ENCODE assay signal across 16 mouse cellular contexts in the genomic region with DNA sequence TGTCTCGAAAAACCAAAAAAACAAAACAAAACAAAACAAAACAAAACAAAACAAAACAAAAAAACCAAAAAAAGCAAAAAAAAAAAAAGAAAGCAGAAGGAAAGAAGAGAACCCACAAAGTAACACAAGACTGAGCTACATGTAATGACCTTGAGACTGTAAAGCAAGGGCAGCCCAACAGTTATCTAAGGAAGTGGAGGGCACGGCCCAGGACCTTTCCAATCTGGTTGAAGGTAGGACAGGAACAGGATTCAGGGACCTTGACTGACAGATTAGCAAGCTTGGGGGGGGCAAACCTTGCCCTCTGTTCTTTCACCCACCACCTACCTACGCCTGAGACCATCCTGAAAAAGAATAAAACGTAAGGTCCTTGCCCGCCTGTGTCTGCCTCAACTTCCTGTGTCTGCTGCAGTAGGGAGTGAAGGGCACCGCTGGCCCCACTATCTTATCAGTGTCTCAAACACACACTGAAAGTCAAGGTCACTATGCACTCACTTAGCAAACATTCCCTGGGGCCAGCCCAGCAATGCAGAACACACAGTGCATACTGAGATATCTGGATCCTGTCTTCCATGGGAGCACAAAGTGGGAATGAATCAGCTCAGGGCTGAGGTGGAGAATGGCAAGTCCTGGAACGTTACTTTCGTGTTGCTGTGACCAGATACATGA. TPM values are rescaled to one million over a fixed set of nuclear protein-coding genes. Genes with fewer than 3 reads are reported as not detected.
DNase-seq lines count a peak whose midpoint lies in the region; ATAC-seq and TF ChIP-seq lines count a peak whose summit lies in the region.
"Had no signal": no experiment of that assay in that cellular context is flagged by ENCODE, and none has a peak within 500 bp of the region (broad histone marks: within the 10 kb centered on the region; RNA-seq: fewer than 3 reads in every experiment).

No protein-coding gene starts in this region.

- TF ChIP-seq CTCF in intestine, postnatal 0 days (IDR thresholded peaks at IDR 0.05; ENCODE audit: low read depth): no peak

- ATAC-seq in intestine, postnatal 0 days: peak; percentile 96
- peak; percentile 88 for ATAC-seq in stomach, embryonic 14.5 days (ENCODE audit: insufficient number of reproducible peaks, insufficient read depth, low FRiP score, low read depth)
- ATAC-seq in activated CD4-positive, CD25-positive, alpha-beta regulatory T cell, adult 4 months: no peak
- ATAC-seq: midbrain, embryonic 16.5 days had no signal

- H3K4me3 ChIP-seq in heart, embryonic 10.5 days: peak overlapping the region; percentile 28
- no peak overlapping the region for H3K4me3 ChIP-seq in intestine, postnatal 0 days (ENCODE audit: low read depth, low read length)
- no peak overlapping the region for H3K4me3 ChIP-seq in stomach, embryonic 14.5 days (ENCODE audit: low read depth, low read length)
- H3K4me3 ChIP-seq: erythroblast, embryonic 14.5 days; kidney, embryonic 15.5 days; lung, embryonic 15.5 days had no signal

- H3K4me1 ChIP-seq in heart, embryonic 10.5 days: peaks cover 17% of the 10 kb centered on the region
- peaks cover 12% of the 10 kb centered on the region; the same call in 1 of the 2 replicates for H3K4me1 ChIP-seq in intestine, postnatal 0 days (replicated peaks; ENCODE audit: control insufficient read depth, insufficient read depth, low read length)
- H3K4me1 ChIP-seq in stomach, embryonic 14.5 days (ENCODE audit: control insufficient read depth, insufficient read depth, low read length): no peaks in the 10 kb centered on the region
- H3K4me1 ChIP-seq: kidney, embryonic 15.5 days; lung, embryonic 15.5 days had no signal

- 25% methylated on average over 8 of the region's 8 CpGs for WGBS in heart, embryonic 10.5 days
- 39% methylated on average over 8 of the region's 8 CpGs for WGBS in intestine, postnatal 0 days
- 57% methylated on average over 8 of the region's 8 CpGs for WGBS in stomach, embryonic 14.5 days

- peak overlapping the region; percentile 88 for H3K27ac ChIP-seq in heart, embryonic 10.5 days
- peak overlapping the region; percentile 83 for H3K27ac ChIP-seq in intestine, postnatal 0 days (ENCODE audit: low read depth, low read length)
- H3K27ac ChIP-seq in stomach, embryonic 14.5 days (ENCODE audit: low read length): no peak overlapping the region
- H3K27ac ChIP-seq: kidney, embryonic 15.5 days; lung, embryonic 15.5 days had no signal

- peak; percentile 89 for DNase-seq in adrenal gland, adult (ENCODE audit: inconsistent age in 2 of 2, low spot score in 1 of 2)
- DNase-seq in adrenal gland, postnatal 4 days (ENCODE audit: low spot score in 2 of 2): no peak
- DNase-seq in heart, embryonic 10.5 days (ENCODE audit: low spot score): peak; percentile 85
- DNase-seq in left cerebral cortex, adult 9 months (ENCODE audit: low spot score in 2 of 2): no peak
- no peak for DNase-seq in retina, postnatal 1 day
- DNase-seq: cerebellum, adult 11-12 months; layer of hippocampus, postnatal 36 days had no signal

- H3K9me3 ChIP-seq in heart, embryonic 10.5 days: no peaks in the 10 kb centered on the region
- no peaks in the 10 kb centered on the region for H3K9me3 ChIP-seq in intestine, postnatal 0 days (ENCODE audit: control insufficient read depth)
- no peaks in the 10 kb centered on the region for H3K9me3 ChIP-seq in stomach, embryonic 14.5 days (ENCODE audit: control insufficient read depth, low read depth, low read length)
- H3K9me3 ChIP-seq: kidney, embryonic 15.5 days; lung, embryonic 15.5 days had no signal

- H3K27me3 ChIP-seq in heart, embryonic 10.5 days (ENCODE audit: insufficient read depth, poor library complexity, severe bottlenecking): 0 out of 2 replicates have a peak, but pooled peaks cover 3% of the 10 kb centered on the region
- no peaks in the 10 kb centered on the region for H3K27me3 ChIP-seq in intestine, postnatal 0 days (replicated peaks; ENCODE audit: control insufficient read depth, insufficient read depth, low read length)
- H3K27me3 ChIP-seq in stomach, embryonic 14.5 days (ENCODE audit: control insufficient read depth, insufficient read depth, low read length): no peaks in the 10 kb centered on the region
- H3K27me3 ChIP-seq: lung, embryonic 15.5 days had no signal

- no peaks in the 10 kb centered on the region for H3K36me3 ChIP-seq in heart, embryonic 10.5 days
- no peaks in the 10 kb centered on the region for H3K36me3 ChIP-seq in intestine, postnatal 0 days (ENCODE audit: control insufficient read depth, insufficient read depth)
- H3K36me3 ChIP-seq in stomach, embryonic 14.5 days (ENCODE audit: control insufficient read depth, insufficient read depth, low read length): no peaks in the 10 kb centered on the region
- H3K36me3 ChIP-seq: kidney, embryonic 15.5 days; lung, embryonic 15.5 days had no signal

- H3K9ac ChIP-seq in intestine, postnatal 0 days (ENCODE audit: low read depth, low read length): no peak overlapping the region
- no peak overlapping the region for H3K9ac ChIP-seq in stomach, embryonic 14.5 days (replicated peaks; ENCODE audit: low read depth, low read length)
- H3K9ac ChIP-seq: kidney, embryonic 15.5 days; lung, embryonic 15.5 days had no signal

- peak overlapping the region; percentile 24; the same call in 1 of the 2 replicates for H3K4me2 ChIP-seq in intestine, postnatal 0 days (replicated peaks; ENCODE audit: low read depth)
- H3K4me2 ChIP-seq in stomach, embryonic 14.5 days (replicated peaks; ENCODE audit: low read depth, low read length): no peak overlapping the region
- H3K4me2 ChIP-seq: kidney, embryonic 15.5 days; lung, embryonic 15.5 days had no signal

RNA-seq across cellular contexts. Expression of gene Atp4a, which starts 5.7 kb away (rescaled TPM):
- total RNA-seq in adrenal gland, postnatal 4 days (2021): 1 to 10 TPM; 2.8 to 3.6 TPM
- polyA plus RNA-seq in heart, embryonic 10.5 days (2016; fragmentation: Nextera tagmentation; extraction: Ambion mirVana): 1.1 and 1.5 TPM in 2 replicates
- 0.35 and 0.80 TPM in 2 replicates for polyA plus RNA-seq in intestine, postnatal 0 days (2015; fragmentation: Nextera tagmentation; extraction: Ambion mirVana)
- polyA plus RNA-seq in stomach, embryonic 14.5 days (2014; fragmentation: Nextera tagmentation; extraction: Ambion mirVana): 1.8 and 2.3 TPM in 2 replicates
- not detected for polyA plus RNA-seq in activated CD4-positive, CD25-positive, alpha-beta regulatory T cell, adult 4 months (2017; shearing (Covaris generic))
- polyA plus RNA-seq: erythroblast, embryonic 14.5 days had no signal

RNA-seq across cellular contexts. Expression of gene 2200002J24Rik, which starts 7.6 kb away (rescaled TPM):
- 1 to 10 TPM; 3.8 to 5.2 TPM for total RNA-seq in adrenal gland, postnatal 4 days (2021)
- 0.48 and 1.1 TPM in 2 replicates for polyA plus RNA-seq in heart, embryonic 10.5 days (2016; fragmentation: Nextera tagmentation; extraction: Ambion mirVana)
- polyA plus RNA-seq in intestine, postnatal 0 days (2015; fragmentation: Nextera tagmentation; extraction: Ambion mirVana): 4.6 and 6.0 TPM in 2 replicates
- 0.91 and 2.0 TPM in 2 replicates for polyA plus RNA-seq in stomach, embryonic 14.5 days (2014; fragmentation: Nextera tagmentation; extraction: Ambion mirVana)
- not detected for polyA plus RNA-seq in activated CD4-positive, CD25-positive, alpha-beta regulatory T cell, adult 4 months (2017; shearing (Covaris generic))
- total RNA-seq: heart, postnatal 36 days; layer of hippocampus, postnatal 36 days had no signal
- polyA plus RNA-seq: erythroblast, embryonic 14.5 days; midbrain, embryonic 16.5 days; neural tube, embryonic 14.5 days had no signal

RNA-seq across cellular contexts. Expression of gene Tmem147, which starts 23.0 kb away (rescaled TPM):
- total RNA-seq in adrenal gland, postnatal 4 days (2021): 100 to 1,000 TPM; 170 to 181 TPM
- 183 and 189 TPM in 2 replicates for polyA plus RNA-seq in heart, embryonic 10.5 days (2016; fragmentation: Nextera tagmentation; extraction: Ambion mirVana)
- 158 and 161 TPM in 2 replicates for polyA plus RNA-seq in intestine, postnatal 0 days (2015; fragmentation: Nextera tagmentation; extraction: Ambion mirVana)
- 210 and 215 TPM in 2 replicates for polyA plus RNA-seq in stomach, embryonic 14.5 days (2014; fragmentation: Nextera tagmentation; extraction: Ambion mirVana)
- 10 to 100 TPM; 46.6 to 48.1 TPM for polyA plus RNA-seq in activated CD4-positive, CD25-positive, alpha-beta regulatory T cell, adult 4 months (2017; shearing (Covaris generic))

RNA-seq across cellular contexts. Expression of gene Pmis2, which starts 34.9 kb away (rescaled TPM):
- total RNA-seq in adrenal gland, postnatal 4 days (2021): not detected
- polyA plus RNA-seq in heart, embryonic 10.5 days (2016; fragmentation: Nextera tagmentation; extraction: Ambion mirVana): not detected in 2 replicates
- not detected in 2 replicates for polyA plus RNA-seq in intestine, postnatal 0 days (2015; fragmentation: Nextera tagmentation; extraction: Ambion mirVana)
- not detected in 2 replicates for polyA plus RNA-seq in stomach, embryonic 14.5 days (2014; fragmentation: Nextera tagmentation; extraction: Ambion mirVana)
- not detected for polyA plus RNA-seq in activated CD4-positive, CD25-positive, alpha-beta regulatory T cell, adult 4 months (2017; shearing (Covaris generic))
- total RNA-seq: layer of hippocampus, postnatal 36 days had no signal
- polyA plus RNA-seq: erythroblast, embryonic 14.5 days; kidney, embryonic 15.5 days; lung, embryonic 15.5 days; midbrain, embryonic 16.5 days; neural tube, embryonic 14.5 days had no signal

RNA-seq across cellular contexts. Expression of gene Gapdhs, which starts 37.1 kb away (rescaled TPM):
- not detected for total RNA-seq in adrenal gland, postnatal 4 days (2021)
- 0.23 and 0.48 TPM in 2 replicates for polyA plus RNA-seq in heart, embryonic 10.5 days (2016; fragmentation: Nextera tagmentation; extraction: Ambion mirVana)
- not detected in 2 replicates for polyA plus RNA-seq in intestine, postnatal 0 days (2015; fragmentation: Nextera tagmentation; extraction: Ambion mirVana)
- 0.29 and 0.74 TPM in 2 replicates for polyA plus RNA-seq in stomach, embryonic 14.5 days (2014; fragmentation: Nextera tagmentation; extraction: Ambion mirVana)
- polyA plus RNA-seq in activated CD4-positive, CD25-positive, alpha-beta regulatory T cell, adult 4 months (2017; shearing (Covaris generic)): not detected
- total RNA-seq: heart, postnatal 36 days; layer of hippocampus, postnatal 36 days had no signal
- polyA plus RNA-seq: erythroblast, embryonic 14.5 days had no signal

Comparison
In these comparisons a context has a peak if more than half of its experiments do, and no peak if none do; other contexts are left out.
1. DNase-seq: peak in adrenal gland, adult (2 of 2) and heart, embryonic 10.5 days (single experiment); none in adrenal gland, postnatal 4 days (0 of 2), left cerebral cortex, adult 9 months (0 of 2) and retina, postnatal 1 day (single experiment).